Mouse (Mus musculus) MEL (cell line): ENCODE measurements at regions not wholly inside any gene's neighbourhood (a gene's known extent, or its start where the extent isn't known, plus 50 kb on each side); places are given as distances from the start of the nearest gene placed in this dataset.

Experiments used
- CTCF ChIP-seq, 3 experiments: IDR thresholded peaks in 2 of 3; conservative IDR thresholded peaks in 1 of 3; 2 replicates each; pipeline ENCODE4 v1.5.1; 2011 to 2012; ENCODE audit warnings: low read length in 3 of 3, low read depth in 2 of 3, mild to moderate bottlenecking in 2 of 3, improper control_type of control experiment in 1 of 3, inconsistent platforms in 1 of 3, mixed read lengths in 1 of 3, moderate library complexity in 1 of 3; ENCODE audit not compliant: control insufficient read depth in 1 of 3, insufficient read depth in 1 of 3, poor library complexity in 1 of 3, severe bottlenecking in 1 of 3
- MAFK ChIP-seq: IDR thresholded peaks from 2 replicates; pipeline ENCODE4 v1.6.1; 2011; ENCODE audit warnings: low read depth, mild to moderate bottlenecking, low read length, improper control_type of control experiment, borderline replicate concordance
- NRF1 ChIP-seq: IDR thresholded peaks from 2 replicates; pipeline ENCODE4 v1.6.1; 2014; ENCODE audit warnings: low read depth, mild to moderate bottlenecking, inconsistent platforms, low read length, improper control_type of control experiment, moderate library complexity; ENCODE audit not compliant: poor library complexity, insufficient read depth, severe bottlenecking
- POLR2A ChIP-seq, 2 experiments: IDR thresholded peaks; 2 replicates each; pipeline ENCODE4 v1.6.1; 2011 to 2012; ENCODE audit warnings: low read length in 2 of 2, mild to moderate bottlenecking in 2 of 2, control low read depth in 1 of 2, improper control_type of control experiment in 1 of 2, low read depth in 1 of 2, moderate library complexity in 1 of 2; ENCODE audit not compliant: control insufficient read depth in 1 of 2, insufficient read depth in 1 of 2, poor library complexity in 1 of 2

GRCm38 (mm10) chr9:41364442-41365250 is 203.1 kb upstream of the Ubash3b start:
- TF ChIP-seq POLR2A (IDR thresholded peaks at IDR 0.05; ENCODE audit: control insufficient read depth in 1 of 2, insufficient read depth in 1 of 2, low read depth in 1 of 2, low read length in 2 of 2, poor library complexity in 1 of 2) (no peak), CTCF (IDR thresholded peaks at IDR 0.05 in 2 of 3, conservative IDR thresholded peaks at IDR 0.05 in 1 of 3; ENCODE audit: control insufficient read depth in 1 of 3, insufficient read depth in 1 of 3, low read depth in 2 of 3, low read length in 3 of 3, poor library complexity in 1 of 3, severe bottlenecking in 1 of 3) (no peak), NRF1 (no peak), MAFK (no peak)
